Mouse (Mus musculus): ENCODE results near the gene Suclg2.

GRCm38 (mm10) chr6:95649123-95649663, 69.4 kb downstream of the Suclg2 start:
- no peak for TF ChIP-seq CTCF (IDR thresholded peaks at IDR 0.05)
- TF ChIP-seq POLR2A (IDR thresholded peaks at IDR 0.05; ENCODE audit: insufficient read depth, low read depth, low read length) = no peak
- TF ChIP-seq EP300 (IDR thresholded peaks at IDR 0.05; ENCODE audit: insufficient read depth, low read depth, low read length) = no peak

Measured in heart, adult 2 months (tissue).